Mouse (Mus musculus): ENCODE measurements around the gene Inhbe. TPM values are rescaled to one million over a fixed set of nuclear protein-coding genes. Genes with fewer than 3 reads are reported as not detected.
"Not testable (repeated sequence)": the region's sequence is repeated elsewhere in the genome, so short reads cannot be mapped to it uniquely, and the experiment has no call there.

Gene Inhbe
- polyA plus RNA-seq, 1 experiment from 2014 or later: 0.04 TPM

GRCm38 (mm10) chr10:127310523-127311475, 43.4 kb downstream of the Inhbe start:
- H3K4me3 ChIP-seq (replicated peaks; ENCODE audit: low read length): peak overlapping the region; percentile 64
- no peaks in the 10 kb centered on the region for H3K9me3 ChIP-seq (ENCODE audit: control insufficient read depth, low read length)
- H3K27me3 ChIP-seq (ENCODE audit: control insufficient read depth, insufficient read depth, low read length): no peaks in the 10 kb centered on the region
- peak overlapping the region; percentile 66 for H3K27ac ChIP-seq
- H3K36me3 ChIP-seq (replicated peaks; ENCODE audit: control insufficient read depth, insufficient read depth): peaks cover 38% of the 10 kb centered on the region
- peak; percentile 55 for DNase-seq (ENCODE audit: low spot score)
- WGBS: 40% methylated on average over 23 of the region's 23 CpGs
- peak overlapping the region; percentile 75 for H3K9ac ChIP-seq
- peak; percentile 19 for ATAC-seq (ENCODE audit: low FRiP score)
- H3K4me2 ChIP-seq (replicated peaks): peak overlapping the region; percentile 64
- peaks cover 7% of the 10 kb centered on the region; the same call in 1 of the 2 replicates for H3K4me1 ChIP-seq (replicated peaks; ENCODE audit: control insufficient read depth, insufficient read depth, low read length)

DNA sequence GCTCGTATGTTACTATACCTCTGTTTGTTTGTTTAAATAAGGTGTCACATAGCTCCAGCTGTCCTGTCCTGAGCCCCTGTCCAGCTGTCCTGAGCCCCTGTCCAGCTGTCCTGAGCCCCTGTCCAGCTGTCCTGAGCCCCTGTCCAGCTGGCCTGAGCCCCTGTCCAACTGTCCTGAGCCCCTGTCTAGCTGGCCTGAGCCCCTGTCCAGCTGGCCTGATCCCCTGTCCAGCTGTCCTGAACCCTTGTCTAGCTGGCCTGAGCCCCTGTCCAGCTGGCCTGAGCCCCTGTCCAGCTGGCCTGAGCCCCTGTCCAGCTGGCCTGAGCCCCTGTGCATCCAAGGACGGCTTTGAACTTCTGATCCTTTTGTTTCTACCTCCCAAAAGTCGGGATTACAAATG, 45.0 kb downstream of the Inhbe start:
- H3K27ac ChIP-seq; H3K4me3 ChIP-seq (replicated peaks; ENCODE audit: low read length); DNase-seq (ENCODE audit: low spot score); H3K9me3 ChIP-seq (ENCODE audit: control insufficient read depth, low read length); H3K4me2 ChIP-seq (replicated peaks); ATAC-seq (ENCODE audit: low FRiP score); H3K27me3 ChIP-seq (ENCODE audit: control insufficient read depth, insufficient read depth, low read length); H3K4me1 ChIP-seq (replicated peaks; ENCODE audit: control insufficient read depth, insufficient read depth, low read length); H3K9ac ChIP-seq: not testable (repeated sequence)
- WGBS: 96% methylated on average over 3 of the region's 3 CpGs
- peaks cover 54% of the 10 kb centered on the region for H3K36me3 ChIP-seq (replicated peaks; ENCODE audit: control insufficient read depth, insufficient read depth)

GRCm38 (mm10) chr10:127303136-127303535, 51.1 kb downstream of the Inhbe start:
- H3K4me1 ChIP-seq (replicated peaks; ENCODE audit: control insufficient read depth, insufficient read depth, low read length): no peaks in the 10 kb centered on the region
- WGBS: 95% methylated on average over 11 of the region's 11 CpGs
- peaks cover 99% of the 10 kb centered on the region for H3K36me3 ChIP-seq (replicated peaks; ENCODE audit: control insufficient read depth, insufficient read depth)
- H3K27ac ChIP-seq: no peak overlapping the region
- ATAC-seq (ENCODE audit: low FRiP score) (no peak), DNase-seq (ENCODE audit: low spot score) (no peak)
- H3K4me2 ChIP-seq (replicated peaks): no peak overlapping the region
- no peak overlapping the region for H3K9ac ChIP-seq
- no peaks in the 10 kb centered on the region for H3K9me3 ChIP-seq (ENCODE audit: control insufficient read depth, low read length)
- H3K27me3 ChIP-seq (ENCODE audit: control insufficient read depth, insufficient read depth, low read length): no peaks in the 10 kb centered on the region
- H3K4me3 ChIP-seq (replicated peaks; ENCODE audit: low read length): no peak overlapping the region

- 96% methylated on average over 6 of the region's 6 CpGs for WGBS
- Histone ChIP-seq H3K9me3 (ENCODE audit: control insufficient read depth, low read length) (no peaks in the 10 kb centered on the region), H3K4me3 (replicated peaks; ENCODE audit: low read length) (no peak overlapping the region), H3K9ac (no peak overlapping the region), H3K4me2 (replicated peaks) (no peak overlapping the region), H3K36me3 (replicated peaks; ENCODE audit: control insufficient read depth, insufficient read depth) (peaks cover 99% of the 10 kb centered on the region), H3K27ac (no peak overlapping the region), H3K27me3 (ENCODE audit: control insufficient read depth, insufficient read depth, low read length) (no peaks in the 10 kb centered on the region), H3K4me1 (replicated peaks; ENCODE audit: control insufficient read depth, insufficient read depth, low read length) (no peaks in the 10 kb centered on the region)
- DNase-seq (ENCODE audit: low spot score): no peak
- no peak for ATAC-seq (ENCODE audit: low FRiP score)
Measured at GRCm38 (mm10) chr10:127300361-127300760, 53.9 kb downstream of the Inhbe start.

Other genes with a start within 250 kb of the Inhbe start
- gene Os9, start 233.3 kb downstream of the Inhbe start, polyA plus RNA-seq (2014; fragmentation: Nextera tagmentation; extraction: Ambion mirVana): 78.1 and 83.0 TPM in 2 replicates
- 73.7 and 79.1 TPM in 2 replicates for gene B4galnt1, start 189.2 kb downstream of the Inhbe start, polyA plus RNA-seq (2014; fragmentation: Nextera tagmentation; extraction: Ambion mirVana)
- 0.94 and 0.99 TPM in 2 replicates for gene Slc26a10, start 173.8 kb downstream of the Inhbe start, polyA plus RNA-seq (2014; fragmentation: Nextera tagmentation; extraction: Ambion mirVana)
- gene Arhgef25, start 164.3 kb downstream of the Inhbe start, polyA plus RNA-seq (2014; fragmentation: Nextera tagmentation; extraction: Ambion mirVana): 23.5 and 25.5 TPM in 2 replicates
- gene Dtx3, start 158.7 kb downstream of the Inhbe start, polyA plus RNA-seq (2014; fragmentation: Nextera tagmentation; extraction: Ambion mirVana): 223 and 231 TPM in 2 replicates
- 16.8 and 17.1 TPM in 2 replicates for gene Pip4k2c, start 142.8 kb downstream of the Inhbe start, polyA plus RNA-seq (2014; fragmentation: Nextera tagmentation; extraction: Ambion mirVana)
- gene Kif5a, start 91.1 kb downstream of the Inhbe start, polyA plus RNA-seq (2014; fragmentation: Nextera tagmentation; extraction: Ambion mirVana): 118 and 129 TPM in 2 replicates
- 281 and 296 TPM in 2 replicates for gene Dctn2, start 88.0 kb downstream of the Inhbe start, polyA plus RNA-seq (2014; fragmentation: Nextera tagmentation; extraction: Ambion mirVana)
- 16.2 and 20.0 TPM in 2 replicates for gene Mbd6, start 65.4 kb downstream of the Inhbe start, polyA plus RNA-seq (2014; fragmentation: Nextera tagmentation; extraction: Ambion mirVana)
- 113 and 124 TPM in 2 replicates for gene Mars, start 42.6 kb downstream of the Inhbe start, polyA plus RNA-seq (2014; fragmentation: Nextera tagmentation; extraction: Ambion mirVana)
- 0.88 and 1.1 TPM in 2 replicates for gene Arhgap9, start 32.4 kb downstream of the Inhbe start, polyA plus RNA-seq (2014; fragmentation: Nextera tagmentation; extraction: Ambion mirVana)
- gene Gli1, start 12.4 kb downstream of the Inhbe start, polyA plus RNA-seq (2014; fragmentation: Nextera tagmentation; extraction: Ambion mirVana): 1.3 and 1.6 TPM in 2 replicates
- gene Inhbc, start 16.0 kb upstream of the Inhbe start, polyA plus RNA-seq (2014; fragmentation: Nextera tagmentation; extraction: Ambion mirVana): not detected in 2 replicates
- 32.3 and 37.8 TPM in 2 replicates for gene R3hdm2, start 25.9 kb upstream of the Inhbe start, polyA plus RNA-seq (2014; fragmentation: Nextera tagmentation; extraction: Ambion mirVana)
- gene Stac3, start 147.3 kb upstream of the Inhbe start, polyA plus RNA-seq (2014; fragmentation: Nextera tagmentation; extraction: Ambion mirVana): 0.60 TPM in 1 of 2 replicates, not detected in the other
- gene Ndufa4l2, start 160.6 kb upstream of the Inhbe start, polyA plus RNA-seq (2014; fragmentation: Nextera tagmentation; extraction: Ambion mirVana): 12.7 and 18.0 TPM in 2 replicates
- 45.6 and 47.4 TPM in 2 replicates for gene Shmt2, start 168.0 kb upstream of the Inhbe start, polyA plus RNA-seq (2014; fragmentation: Nextera tagmentation; extraction: Ambion mirVana)
- 94.1 and 105 TPM in 2 replicates for gene Nxph4, start 180.1 kb upstream of the Inhbe start, polyA plus RNA-seq (2014; fragmentation: Nextera tagmentation; extraction: Ambion mirVana)

Data from hindbrain, embryonic 14.5 days (tissue).